Mouse (Mus musculus) liver, embryonic 14 days (tissue): Measurements from ENCODE around the gene Mptx1. TPM values are rescaled to one million over a fixed set of nuclear protein-coding genes. Genes with fewer than 3 reads are reported as not detected.

Experiments
- polyA plus RNA-seq: library from polyadenylated mRNA; depleted of rRNA; stranded (reverse); fragments of >200 nt; gene quantifications from 2 replicates; pipeline ENCODE4 v1.2.3, GENCODE M21; 2012; rRNA removed

Mptx1 gene
- not detected in 2 replicates for polyA plus RNA-seq

DNA sequence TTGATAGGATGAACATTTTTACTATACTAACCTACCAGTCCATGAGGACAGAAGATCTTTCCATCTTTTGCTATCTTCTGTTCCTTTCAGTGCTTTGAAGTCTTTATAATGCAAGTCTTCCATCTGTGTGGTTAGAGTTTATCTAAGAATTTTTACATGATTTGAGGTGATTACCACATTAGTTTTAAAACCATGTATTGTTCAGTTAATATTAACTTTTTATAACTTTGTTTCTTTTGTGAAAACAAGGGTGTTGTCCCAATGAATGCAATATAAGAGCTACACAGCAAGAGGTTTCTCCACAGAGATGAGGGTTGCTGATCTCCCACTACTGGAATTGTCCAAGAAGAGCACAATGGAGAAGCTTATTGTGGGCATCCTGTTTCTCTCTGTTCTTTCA lies at the start of gene Mptx1:
Mptx1 (plus strand) TSS at position 301 of the 400 bp plus-strand sequence.

GRCm38 (mm10) chr1:174364882-174365451 lies 34.6 kb downstream of the Mptx1 start, which contains the start of gene Olfr417:
Olfr417 (plus strand) TSS chr1:174365122.

Other genes starting within 250 kb of the Mptx1 start
- not detected in 2 replicates for gene Olfr429, start 246.2 kb upstream of the Mptx1 start, polyA plus RNA-seq
- not detected in 2 replicates for gene Olfr427, start 233.6 kb upstream of the Mptx1 start, polyA plus RNA-seq
- 0.02 TPM in 1 of 2 replicates, not detected in the other for gene Olfr231, start 209.4 kb upstream of the Mptx1 start, polyA plus RNA-seq
- not detected in 2 replicates for gene Olfr424, start 199.0 kb upstream of the Mptx1 start, polyA plus RNA-seq
- not detected in 2 replicates for gene Olfr420, start 174.9 kb upstream of the Mptx1 start, polyA plus RNA-seq
- gene Spta1, start 157.7 kb upstream of the Mptx1 start, polyA plus RNA-seq: 37.1 and 44.4 TPM in 2 replicates
- gene Olfr419, start 78.5 kb upstream of the Mptx1 start, polyA plus RNA-seq: not detected in 2 replicates
- gene Olfr417, start 34.6 kb downstream of the Mptx1 start, polyA plus RNA-seq: 0.01 TPM in 1 of 2 replicates, not detected in the other
- gene Olfr248, start 60.5 kb downstream of the Mptx1 start, polyA plus RNA-seq: not detected in 2 replicates
- 0.03 and 0.05 TPM in 2 replicates for gene Olfr414, start 93.5 kb downstream of the Mptx1 start, polyA plus RNA-seq
- not detected in 2 replicates for gene Olfr220, start 111.6 kb downstream of the Mptx1 start, polyA plus RNA-seq
- gene Fmn2, start 171.3 kb downstream of the Mptx1 start, polyA plus RNA-seq: 0.01 and 0.03 TPM in 2 replicates